Mouse (Mus musculus) heart, postnatal 0 days (tissue): ENCODE measurements around the gene Ebi3. TPM values are rescaled to one million over a fixed set of nuclear protein-coding genes. Genes with fewer than 3 reads are reported as not detected.
"Not testable (repeated sequence)": the region's sequence is repeated elsewhere in the genome, so short reads cannot be mapped to it uniquely, and the experiment has no call there.

Experiments
- ATAC-seq: fragments of 200-750 bp; cut with Nextera tagmentation; 2 replicates; pipeline ENCODE4 v1.8.0; 2017; ENCODE audit warnings: low read depth, moderate number of reproducible peaks, moderate library complexity; ENCODE audit not compliant: insufficient read depth
- DNase-seq: peaks from one replicate; pipeline ENCODE4 v3.0.0-alpha.2; 2016; ENCODE audit warnings: low spot score
- H3K27ac ChIP-seq: fragments of 300-500 bp; sonication (generic); 2 replicates; pipeline ENCODE4 v1.5.1; 2014; ENCODE audit warnings: low read depth, mild to moderate bottlenecking
- H3K27me3 ChIP-seq: fragments of 300-500 bp; sonication (generic); 2 replicates; pipeline ENCODE4 v1.6.1; 2014; ENCODE audit warnings: low read length, mixed read lengths; ENCODE audit not compliant: control insufficient read depth, insufficient read depth
- H3K36me3 ChIP-seq: fragments of 300-500 bp; sonication (generic); replicated peaks from 2 replicates; pipeline ENCODE4 v1.6.1; 2014; ENCODE audit warnings: low read length, mixed read lengths; ENCODE audit not compliant: control insufficient read depth, insufficient read depth
- H3K4me1 ChIP-seq: fragments of 300-500 bp; sonication (generic); 2 replicates; pipeline ENCODE4 v1.6.1; 2014; ENCODE audit warnings: antibody characterized with exemption; ENCODE audit not compliant: control insufficient read depth, insufficient read depth
- H3K4me2 ChIP-seq: fragments of 300-500 bp; sonication (generic); 2 replicates; pipeline ENCODE4 v1.6.1; 2014; ENCODE audit warnings: low read depth, mild to moderate bottlenecking, low read length, moderate library complexity
- H3K4me3 ChIP-seq: fragments of 300-500 bp; sonication (generic); 2 replicates; pipeline ENCODE4 v1.5.1; 2014; ENCODE audit warnings: low read depth, low read length
- H3K9ac ChIP-seq: fragments of 300-500 bp; sonication (generic); replicated peaks from 2 replicates; pipeline ENCODE4 v1.6.1; 2014; ENCODE audit warnings: low read depth, low read length, mixed read lengths
- H3K9me3 ChIP-seq: fragments of 300-500 bp; sonication (generic); replicated peaks from 2 replicates; pipeline ENCODE4 v1.6.1; 2016; ENCODE audit warnings: low read length; ENCODE audit not compliant: control insufficient read depth
- CTCF ChIP-seq: IDR thresholded peaks from 2 replicates; pipeline ENCODE4 v1.5.1; 2016; ENCODE audit warnings: antibody characterized with exemption, control low read depth, low read depth
- EP300 ChIP-seq: IDR thresholded peaks from 2 replicates; pipeline ENCODE4 v1.6.1; 2016; ENCODE audit warnings: antibody characterized with exemption, low read depth
- WGBS: fragments of 180-500 bp; shearing (Covaris S2); extraction: QIAGEN DNeasy Blood & Tissue Kit; methylation state at CpG from one replicate; pipeline ENCODE4 v1.1.7; 2014; 5-methylcytosine and 5-hydroxymethylcytosine counted together
- polyA plus RNA-seq: library from polyadenylated mRNA; unstranded; fragments of >200 nt; fragmentation: Nextera tagmentation; extraction: Ambion mirVana; gene quantifications from 2 replicates; pipeline ENCODE4 v1.2.1, GENCODE M21; 2015
- total RNA-seq: library from RNA; depleted of rRNA; stranded (reverse); fragments of >200 nt; gene quantifications from 2 replicates; pipeline ENCODE4 v1.2.3, GENCODE M21; 2014; ENCODE audit warnings: low replicate concordance

Ebi3 gene
- total and polyA plus RNA-seq, 2 experiments from 2014 or later: 0.37 TPM; not detected in 1

DNA sequence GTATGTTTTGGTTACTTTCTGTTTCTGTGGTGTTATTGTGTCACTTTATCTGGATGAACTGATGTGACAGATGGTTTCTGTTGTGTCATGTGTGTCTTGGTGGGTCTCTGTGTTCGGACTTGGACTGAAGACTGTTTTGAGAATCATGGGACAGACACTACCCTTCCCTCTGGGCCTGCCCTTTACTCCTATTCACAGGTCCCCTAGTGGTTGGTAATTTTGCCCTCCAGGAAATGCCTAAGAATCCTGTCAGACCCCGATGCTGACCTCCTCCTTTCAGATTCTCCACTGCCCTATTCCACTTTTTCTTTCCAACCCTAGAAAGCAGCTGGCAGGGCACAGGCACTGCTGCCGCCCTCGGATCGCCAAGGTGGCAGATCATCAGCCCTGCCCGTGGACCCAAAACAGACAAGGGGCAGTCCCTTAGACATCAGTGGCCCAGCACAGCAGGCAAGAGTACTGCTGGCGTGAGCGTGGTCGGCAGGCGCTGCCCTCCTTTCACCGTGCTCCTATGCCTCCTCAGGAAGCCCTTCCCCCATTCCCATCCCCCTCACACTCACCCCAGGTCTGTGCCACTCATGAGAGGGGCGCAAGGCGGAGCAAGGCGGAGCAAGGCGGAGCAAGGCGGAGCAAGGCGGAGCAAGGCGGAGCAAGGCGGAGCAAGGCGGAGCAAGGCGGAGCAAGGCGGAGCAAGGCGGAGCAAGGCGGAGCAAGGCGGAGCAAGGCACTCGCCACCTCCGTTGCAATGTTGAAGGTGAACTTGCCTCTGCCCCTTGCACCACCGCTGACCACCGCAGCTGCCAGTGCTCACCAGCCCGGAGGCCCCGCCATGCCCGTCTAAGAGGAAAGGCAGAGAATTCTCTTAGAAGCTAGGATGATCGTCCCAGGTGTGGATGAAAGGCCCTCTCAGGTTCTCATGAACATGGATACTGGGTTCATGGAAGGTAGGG lies 20.6 kb upstream of the Ebi3 start:
- Histone ChIP-seq H3K9me3 (0 out of 2 replicates have a peak, but pooled peaks cover 4% of the 10 kb centered on the region), H3K27me3 (no peaks in the 10 kb centered on the region), H3K4me1 (no peaks in the 10 kb centered on the region), H3K36me3 (no peaks in the 10 kb centered on the region), H3K4me3 (peak overlapping the region; percentile 58), H3K4me2 (peak overlapping the region; percentile 75), H3K9ac (peak overlapping the region; percentile 56), H3K27ac (peak overlapping the region; percentile 49)
- DNase-seq: peak; percentile 23
- 1% methylated on average over 31 of the region's 33 CpGs for WGBS
- TF ChIP-seq CTCF (0 out of 2 replicates have a peak, but pooled peaks have one; percentile 4), EP300 (no peak)
- peak; percentile 84 for ATAC-seq

DNA sequence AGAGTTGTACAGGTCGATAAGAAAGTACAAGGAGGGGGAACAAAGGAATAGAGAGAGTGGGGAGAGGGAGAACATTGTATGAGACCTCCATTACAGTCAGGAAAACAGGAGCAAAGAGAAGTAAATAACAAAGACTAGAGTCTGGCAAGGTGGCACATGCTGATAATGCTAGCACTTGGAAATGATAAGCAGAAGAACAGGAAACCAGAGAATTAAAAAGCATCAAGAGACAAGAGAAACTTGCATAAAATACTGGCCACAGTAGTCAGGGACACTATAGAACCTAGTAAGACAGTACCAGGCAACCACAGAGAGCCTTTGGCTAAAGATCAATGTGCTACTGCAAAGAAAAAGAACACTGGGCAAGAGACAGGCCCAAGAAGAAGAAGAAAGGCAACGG lies 19.8 kb upstream of the Ebi3 start:
- WGBS: 64% methylated on average over 2 of the region's 2 CpGs

DNA sequence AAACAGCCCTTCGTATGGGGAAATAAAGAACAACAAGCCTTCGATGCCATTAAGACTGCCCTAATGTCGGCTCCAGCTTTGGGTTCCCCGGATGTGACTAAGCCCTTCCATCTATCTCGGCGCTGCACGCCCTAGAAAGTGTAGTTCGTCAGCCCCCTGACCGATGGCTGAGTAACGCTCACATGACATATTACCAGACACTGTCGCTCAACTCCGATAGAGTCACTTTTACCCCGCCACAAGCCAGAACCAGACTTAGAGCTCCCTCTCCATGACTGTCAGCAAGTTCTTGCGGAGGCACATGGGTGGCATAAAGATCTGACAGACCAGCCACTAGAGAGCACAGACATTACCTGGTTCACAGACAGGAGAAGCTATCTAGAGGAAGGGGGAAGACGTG lies 19.2 kb upstream of the Ebi3 start:
- WGBS: 87% methylated on average over 15 of the region's 15 CpGs
- H3K4me1 ChIP-seq: no peaks in the 10 kb centered on the region
- H3K27me3 ChIP-seq: no peaks in the 10 kb centered on the region
- no peak for TF ChIP-seq EP300
- no peak overlapping the region for H3K27ac ChIP-seq
- H3K4me3 ChIP-seq: no peak overlapping the region
- DNase-seq: no peak
- H3K4me2 ChIP-seq: no peak overlapping the region
- no peak overlapping the region for H3K9ac ChIP-seq
- H3K9me3 ChIP-seq: 0 out of 2 replicates have a peak, but pooled peaks cover 8% of the 10 kb centered on the region
- no peaks in the 10 kb centered on the region for H3K36me3 ChIP-seq
- ATAC-seq: no peak

More for the DNA sequence above, 19.8 kb upstream of the Ebi3 start:
- TF ChIP-seq EP300 (no peak), CTCF (no peak)
- DNase-seq (no peak), ATAC-seq (no peak)
- Histone ChIP-seq H3K4me1 (no peaks in the 10 kb centered on the region), H3K36me3 (no peaks in the 10 kb centered on the region), H3K4me2 (peak overlapping the region; percentile 75), H3K9me3 (0 out of 2 replicates have a peak, but pooled peaks cover 4% of the 10 kb centered on the region), H3K9ac (no peak overlapping the region), H3K27me3 (no peaks in the 10 kb centered on the region), H3K4me3 (no peak overlapping the region), H3K27ac (no peak overlapping the region)

DNA sequence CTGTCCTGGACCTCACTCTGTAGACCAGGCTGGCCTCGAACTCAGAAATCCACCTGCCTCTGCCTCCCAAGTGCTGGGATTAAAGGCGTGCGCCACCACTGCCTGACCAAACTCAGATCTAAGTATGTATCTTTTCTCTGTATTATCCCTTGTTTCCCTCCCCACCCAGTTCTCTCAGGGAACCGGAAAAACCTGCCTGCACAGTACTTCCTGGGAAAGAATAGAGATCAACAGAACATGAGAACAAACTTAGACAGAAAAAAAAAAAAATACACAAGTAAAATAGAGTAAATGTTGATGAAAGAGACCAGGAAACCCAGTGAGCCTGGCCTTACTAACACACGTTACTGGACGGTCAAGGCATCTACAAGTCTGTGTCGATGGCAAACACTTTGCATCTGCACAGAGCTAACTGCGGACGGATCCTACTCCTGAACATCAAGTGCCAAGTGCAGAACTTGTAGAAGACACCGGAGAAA lies 8.0 kb upstream of the Ebi3 start:
- peak overlapping the region; percentile 97 for H3K27ac ChIP-seq
- peak overlapping the region; percentile 72 for H3K4me2 ChIP-seq
- not testable (repeated sequence) for H3K4me1 ChIP-seq, H3K27me3 ChIP-seq, DNase-seq, H3K9me3 ChIP-seq, ATAC-seq
- peaks cover 13% of the 10 kb centered on the region; the same call in 1 of the 2 replicates for H3K36me3 ChIP-seq
- H3K4me3 ChIP-seq: peak overlapping the region; percentile 47
- peak overlapping the region; percentile 61 for H3K9ac ChIP-seq
- 20% methylated on average over 10 of the region's 10 CpGs for WGBS
- TF ChIP-seq EP300: 0 out of 2 replicates have a peak, but pooled peaks have one; percentile 15

DNA sequence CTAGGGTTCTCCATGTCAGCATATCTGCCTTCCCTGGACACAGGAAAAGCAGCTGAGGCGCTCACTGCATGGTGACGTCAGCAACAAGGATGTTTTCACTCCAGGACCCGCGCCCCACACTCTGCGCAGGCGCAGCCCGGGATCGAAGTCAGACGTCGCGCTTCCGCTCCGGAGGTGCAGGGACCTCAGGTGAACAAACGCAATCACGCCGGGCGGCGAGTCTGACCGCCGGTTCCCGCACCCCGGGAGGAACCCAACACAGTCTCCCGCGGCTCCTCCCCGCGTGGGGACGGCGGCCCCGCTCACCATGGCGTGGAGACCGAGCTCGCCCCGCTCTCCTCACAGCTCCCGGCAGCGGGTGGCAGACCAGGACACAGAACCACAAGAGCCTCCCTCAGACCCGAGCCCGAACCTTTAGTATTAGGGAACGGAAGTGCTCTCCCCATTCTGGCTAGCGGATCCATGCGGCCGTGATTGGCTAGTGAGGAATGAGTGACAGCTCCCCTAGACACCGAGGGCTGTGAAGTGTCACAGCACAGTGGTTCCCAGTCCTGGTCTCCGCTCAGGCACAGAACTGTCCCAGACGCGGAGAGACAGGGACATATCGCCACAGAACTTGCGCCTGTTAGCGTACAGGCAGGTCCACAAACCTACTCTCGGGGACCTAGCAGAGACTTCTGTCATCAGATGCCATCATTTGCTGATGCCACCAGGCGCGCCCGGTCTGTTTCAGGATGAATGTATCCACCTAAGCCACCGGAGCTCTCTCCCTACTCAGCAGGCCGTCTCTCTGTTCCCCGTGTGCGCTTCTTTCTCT lies 7.4 kb upstream of the Ebi3 start:
- peak overlapping the region; percentile 97 for H3K27ac ChIP-seq
- peak overlapping the region; percentile 47 for H3K4me3 ChIP-seq

More for the DNA sequence above, 7.4 kb upstream of the Ebi3 start:
- H3K4me1 ChIP-seq, H3K27me3 ChIP-seq, H3K9me3 ChIP-seq: not testable (repeated sequence)
- Histone ChIP-seq H3K9ac (peak overlapping the region; percentile 61), H3K36me3 (peaks cover 13% of the 10 kb centered on the region; the same call in 1 of the 2 replicates), H3K4me2 (peak overlapping the region; percentile 72)
- ATAC-seq: peak; percentile 98
- WGBS: under 1% methylated on average over 55 of the region's 56 CpGs
- peak; percentile 81 for DNase-seq
